Mouse (Mus musculus) testis, adult 2 months (tissue): ENCODE results near the gene Dedd2.

Source experiments
- CTCF ChIP-seq: fragments of 200-500 bp; IDR thresholded peaks from 2 replicates; pipeline ENCODE4 v1.5.1; 2012; ENCODE audit warnings: low read depth, mild to moderate bottlenecking, inconsistent platforms, low read length, moderate library complexity; ENCODE audit not compliant: control insufficient read depth, insufficient read depth, insufficient replicate concordance
- POLR2A ChIP-seq: fragments of 200-500 bp; IDR thresholded peaks from 2 replicates; pipeline ENCODE4 v1.6.1; 2012; ENCODE audit warnings: low read depth, mild to moderate bottlenecking, inconsistent platforms, low read length, moderate library complexity; ENCODE audit not compliant: control insufficient read depth

DNA sequence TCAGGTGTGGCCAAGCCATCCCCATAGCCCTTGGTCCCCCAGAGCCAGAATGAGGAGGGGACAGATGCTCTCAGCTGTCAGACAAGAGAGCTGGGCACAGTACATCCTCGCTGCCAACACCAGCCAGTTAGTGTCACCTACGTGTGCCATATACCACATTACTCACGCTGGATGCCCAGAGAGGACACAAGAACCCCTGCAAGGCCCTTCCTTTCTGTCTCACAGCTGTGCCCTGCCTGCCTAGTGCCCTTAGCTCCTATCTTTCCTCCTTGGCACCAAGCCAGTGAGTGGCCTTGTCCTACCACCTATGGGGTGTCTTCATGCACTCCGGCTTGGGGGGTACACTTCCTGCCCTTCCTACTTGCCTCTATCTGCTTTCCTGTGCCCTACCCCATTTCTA lies 65.8 kb downstream of the Dedd2 start:
- TF ChIP-seq CTCF (no peak), POLR2A (no peak)
